Mouse (Mus musculus) heart, postnatal 0 days (tissue): Measurements from ENCODE around the gene Creb3. TPM values are rescaled to one million over a fixed set of nuclear protein-coding genes. Genes with fewer than 3 reads are reported as not detected.

Experiments
- ATAC-seq: fragments of 200-750 bp; cut with Nextera tagmentation; 2 replicates; pipeline ENCODE4 v1.8.0; 2017; ENCODE audit warnings: low read depth, moderate number of reproducible peaks, moderate library complexity; ENCODE audit not compliant: insufficient read depth
- DNase-seq: peaks from one replicate; pipeline ENCODE4 v3.0.0-alpha.2; 2016; ENCODE audit warnings: low spot score
- H3K27ac ChIP-seq: fragments of 300-500 bp; sonication (generic); 2 replicates; pipeline ENCODE4 v1.5.1; 2014; ENCODE audit warnings: low read depth, mild to moderate bottlenecking
- H3K27me3 ChIP-seq: fragments of 300-500 bp; sonication (generic); 2 replicates; pipeline ENCODE4 v1.6.1; 2014; ENCODE audit warnings: low read length, mixed read lengths; ENCODE audit not compliant: control insufficient read depth, insufficient read depth
- H3K36me3 ChIP-seq: fragments of 300-500 bp; sonication (generic); replicated peaks from 2 replicates; pipeline ENCODE4 v1.6.1; 2014; ENCODE audit warnings: low read length, mixed read lengths; ENCODE audit not compliant: control insufficient read depth, insufficient read depth
- H3K4me1 ChIP-seq: fragments of 300-500 bp; sonication (generic); 2 replicates; pipeline ENCODE4 v1.6.1; 2014; ENCODE audit warnings: antibody characterized with exemption; ENCODE audit not compliant: control insufficient read depth, insufficient read depth
- H3K4me2 ChIP-seq: fragments of 300-500 bp; sonication (generic); 2 replicates; pipeline ENCODE4 v1.6.1; 2014; ENCODE audit warnings: low read depth, mild to moderate bottlenecking, low read length, moderate library complexity
- H3K4me3 ChIP-seq: fragments of 300-500 bp; sonication (generic); 2 replicates; pipeline ENCODE4 v1.5.1; 2014; ENCODE audit warnings: low read depth, low read length
- H3K9ac ChIP-seq: fragments of 300-500 bp; sonication (generic); replicated peaks from 2 replicates; pipeline ENCODE4 v1.6.1; 2014; ENCODE audit warnings: low read depth, low read length, mixed read lengths
- H3K9me3 ChIP-seq: fragments of 300-500 bp; sonication (generic); replicated peaks from 2 replicates; pipeline ENCODE4 v1.6.1; 2016; ENCODE audit warnings: low read length; ENCODE audit not compliant: control insufficient read depth
- CTCF ChIP-seq: IDR thresholded peaks from 2 replicates; pipeline ENCODE4 v1.5.1; 2016; ENCODE audit warnings: antibody characterized with exemption, control low read depth, low read depth
- EP300 ChIP-seq: IDR thresholded peaks from 2 replicates; pipeline ENCODE4 v1.6.1; 2016; ENCODE audit warnings: antibody characterized with exemption, low read depth
- WGBS: fragments of 180-500 bp; shearing (Covaris S2); extraction: QIAGEN DNeasy Blood & Tissue Kit; methylation state at CpG from one replicate; pipeline ENCODE4 v1.1.7; 2014; 5-methylcytosine and 5-hydroxymethylcytosine counted together
- polyA plus RNA-seq: library from polyadenylated mRNA; unstranded; fragments of >200 nt; fragmentation: Nextera tagmentation; extraction: Ambion mirVana; gene quantifications from 2 replicates; pipeline ENCODE4 v1.2.1, GENCODE M21; 2015
- total RNA-seq: library from RNA; depleted of rRNA; stranded (reverse); fragments of >200 nt; gene quantifications from 2 replicates; pipeline ENCODE4 v1.2.3, GENCODE M21; 2014; ENCODE audit warnings: low replicate concordance

Creb3 gene
- total and polyA plus RNA-seq, 2 experiments from 2014 or later, result 46.3 to 49.1 TPM

DNA sequence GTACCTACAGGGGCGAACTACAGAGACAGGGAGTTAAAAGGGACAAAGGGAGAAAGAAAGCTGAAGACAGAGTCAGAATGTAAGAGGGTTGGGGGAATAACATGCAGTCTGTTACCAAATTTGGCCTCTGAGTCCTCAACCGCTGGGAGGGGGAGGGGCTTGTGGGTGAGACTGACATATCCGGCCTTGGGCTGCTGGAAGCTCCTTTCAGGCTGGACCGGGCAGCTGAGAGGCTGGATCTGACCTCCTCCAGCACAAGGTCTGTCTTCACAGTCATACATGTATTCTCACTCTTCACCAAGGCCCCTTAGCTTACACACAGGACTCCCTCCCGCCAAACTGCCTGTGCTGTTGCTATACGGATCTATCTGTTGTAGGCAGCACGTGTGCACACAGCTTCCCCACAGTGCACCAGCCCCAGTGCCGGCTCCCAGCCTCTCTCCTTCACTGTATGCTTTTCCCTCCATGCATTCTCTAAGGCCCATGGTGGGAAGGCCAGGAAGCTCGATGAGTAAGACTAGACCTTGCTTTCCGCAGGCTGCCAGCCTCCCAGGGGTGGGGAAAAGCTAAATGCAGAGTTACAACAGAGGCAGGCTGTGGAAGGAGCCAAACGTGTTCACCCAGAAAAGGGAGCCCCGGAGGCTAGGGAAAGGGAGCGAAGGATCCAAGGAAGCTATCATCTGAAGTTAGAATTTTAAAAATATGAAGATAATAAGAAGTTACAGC is 3.3 kb upstream of the Creb3 start:
- Histone ChIP-seq H3K9me3 (no peaks in the 10 kb centered on the region), H3K4me1 (peaks cover 51% of the 10 kb centered on the region), H3K27me3 (no peaks in the 10 kb centered on the region), H3K4me3 (peak overlapping the region; percentile 26), H3K27ac (peak overlapping the region; percentile 99), H3K36me3 (peaks cover 37% of the 10 kb centered on the region), H3K4me2 (peak overlapping the region; percentile 81), H3K9ac (peak overlapping the region; percentile 44)
- peak; percentile 25; the same call in 1 of the 2 replicates for ATAC-seq
- TF ChIP-seq EP300 (no peak), CTCF (no peak)
- WGBS, result 7% methylated on average over 13 of the region's 13 CpGs
- DNase-seq, result peak; percentile 78

DNA sequence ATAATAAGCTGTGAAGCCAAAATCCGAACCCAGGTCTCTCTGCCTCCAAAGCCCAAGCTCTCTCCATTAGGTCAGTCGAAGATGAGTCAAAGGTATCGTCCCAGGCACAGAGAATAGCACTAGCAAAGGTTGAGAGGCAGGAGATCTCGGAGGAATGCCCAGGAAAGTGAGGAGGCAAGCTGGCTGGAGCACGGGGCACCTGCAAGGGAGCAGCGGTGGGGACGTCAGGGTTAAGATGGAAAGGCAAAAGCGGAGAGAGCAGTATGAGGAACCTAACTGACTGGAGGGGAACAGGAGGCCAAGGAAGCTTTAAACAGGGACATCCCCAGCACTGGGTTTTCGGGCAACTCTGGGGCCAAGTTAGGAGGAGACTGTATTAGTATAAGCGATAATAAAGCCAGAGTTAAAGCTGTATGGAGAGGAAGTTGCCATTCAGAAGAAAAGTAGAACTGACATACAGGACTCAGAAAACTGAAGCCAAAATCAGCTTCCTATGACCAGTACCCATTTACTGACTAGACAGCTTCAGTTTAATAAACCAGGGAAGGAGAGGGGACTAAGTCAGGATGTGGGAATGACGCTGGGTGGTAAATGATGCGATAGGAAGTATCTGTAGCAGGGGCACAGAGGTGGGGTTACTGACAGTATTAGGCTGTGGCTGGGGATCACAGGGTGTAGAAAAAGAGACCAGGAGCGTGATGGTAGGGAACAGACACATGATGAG is 2.5 kb upstream of the Creb3 start:
- H3K9ac ChIP-seq, result peak overlapping the region; percentile 44
- ATAC-seq (no peak), DNase-seq (no peak)
- WGBS, result 39% methylated on average over 13 of the region's 13 CpGs
- peaks cover 55% of the 10 kb centered on the region for H3K4me1 ChIP-seq
- H3K27ac ChIP-seq, result peak overlapping the region; percentile 99
- peaks cover 30% of the 10 kb centered on the region for H3K36me3 ChIP-seq
- H3K4me3 ChIP-seq, result peak overlapping the region; percentile 87
- TF ChIP-seq CTCF (no peak), EP300 (no peak)
- H3K4me2 ChIP-seq, result peak overlapping the region; percentile 81
- no peaks in the 10 kb centered on the region for H3K9me3 ChIP-seq
- H3K27me3 ChIP-seq, result no peaks in the 10 kb centered on the region

DNA sequence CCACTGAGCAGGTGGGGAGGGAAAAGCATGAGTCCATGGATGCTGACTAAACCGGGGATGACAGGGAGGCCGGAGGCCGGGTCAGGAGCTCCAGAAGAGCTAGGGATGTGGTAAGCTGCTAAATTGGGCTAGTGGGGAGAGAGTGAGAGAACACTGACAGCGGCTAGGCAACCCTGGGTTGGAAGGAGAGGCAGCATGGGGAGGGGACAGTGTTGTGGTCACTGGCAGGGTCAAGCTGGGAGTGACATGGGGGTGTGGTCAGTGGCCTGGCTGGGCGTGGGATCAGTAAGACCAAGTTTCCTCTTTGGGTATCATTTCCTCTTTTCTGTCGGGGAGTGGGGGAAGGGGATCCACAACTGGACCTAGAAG is 1.9 kb upstream of the Creb3 start:
- TF ChIP-seq CTCF (no peak), EP300 (no peak)
- H3K4me3 ChIP-seq, result peak overlapping the region; percentile 87
- peak overlapping the region; percentile 81 for H3K4me2 ChIP-seq
- peak overlapping the region; percentile 99 for H3K27ac ChIP-seq
- peaks cover 55% of the 10 kb centered on the region for H3K4me1 ChIP-seq
- H3K9ac ChIP-seq, result peak overlapping the region; percentile 44
- H3K27me3 ChIP-seq, result no peaks in the 10 kb centered on the region
- DNase-seq (peak; percentile 65), ATAC-seq (no peak)
- peaks cover 30% of the 10 kb centered on the region for H3K36me3 ChIP-seq
- H3K9me3 ChIP-seq, result no peaks in the 10 kb centered on the region
- WGBS, result 3% methylated on average over 6 of the region's 6 CpGs

DNA sequence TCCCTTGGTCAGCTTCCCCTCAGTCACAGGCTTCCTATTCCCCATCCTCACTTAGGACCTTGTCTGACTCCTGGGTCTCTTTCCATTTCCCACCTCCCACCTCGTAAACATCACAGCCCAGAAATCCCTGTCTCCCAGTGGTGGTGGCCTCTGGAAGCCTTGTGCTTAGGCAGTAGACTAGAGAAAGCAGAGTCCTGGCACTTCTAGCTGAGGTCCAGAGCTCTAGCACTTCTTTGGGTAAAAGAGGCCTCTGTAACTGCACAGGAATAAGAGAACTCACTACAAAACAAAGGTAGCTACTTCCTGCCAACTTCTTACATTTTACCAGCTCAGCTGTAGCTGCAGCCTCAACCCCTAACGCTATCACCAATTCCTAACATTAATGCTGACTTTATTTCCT is 1.2 kb upstream of the Creb3 start:
- Histone ChIP-seq H3K27me3 (no peaks in the 10 kb centered on the region), H3K4me2 (peak overlapping the region; percentile 81), H3K4me3 (peak overlapping the region; percentile 87), H3K36me3 (peaks cover 30% of the 10 kb centered on the region), H3K4me1 (peaks cover 55% of the 10 kb centered on the region), H3K9ac (peak overlapping the region; percentile 93), H3K27ac (peak overlapping the region; percentile 99), H3K9me3 (no peaks in the 10 kb centered on the region)
- ATAC-seq (no peak), DNase-seq (no peak)
- TF ChIP-seq EP300, result no peak
- TF ChIP-seq CTCF, result no peak
- 2% methylated on average over 2 of the region's 2 CpGs for WGBS

DNA sequence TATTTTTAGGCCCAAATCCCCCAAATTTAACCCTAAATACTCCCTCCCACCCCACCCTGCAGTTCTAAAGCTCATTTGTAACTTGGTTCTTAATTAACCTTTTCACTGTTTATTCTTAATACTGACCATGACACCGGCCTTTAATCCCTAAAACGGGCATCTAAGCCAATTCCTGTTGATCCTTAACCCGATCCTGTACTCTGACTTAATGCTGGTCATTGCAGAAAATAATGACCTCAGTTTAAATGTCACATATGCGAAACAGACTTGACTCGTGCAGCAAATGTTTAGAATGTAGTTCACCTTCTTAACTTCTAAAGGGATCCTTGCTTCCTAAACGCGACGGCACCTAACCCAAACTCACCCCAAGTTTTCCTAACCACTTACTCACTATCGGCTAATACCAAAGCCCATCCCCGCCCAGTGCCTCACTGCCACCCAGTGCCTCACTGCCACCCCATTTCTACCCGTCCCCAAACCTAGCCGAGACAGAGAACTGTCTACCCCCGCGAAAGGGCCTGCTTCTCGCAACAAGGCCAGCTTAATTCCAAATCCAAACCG is 616 bp upstream of the Creb3 start:
- WGBS, result 2% methylated on average over 16 of the region's 16 CpGs
- ATAC-seq, result peak; percentile 0; the same call in 1 of the 2 replicates

More for the DNA sequence above, 616 bp upstream of the Creb3 start:
- Histone ChIP-seq H3K9me3 (no peaks in the 10 kb centered on the region), H3K4me1 (peaks cover 55% of the 10 kb centered on the region), H3K27ac (peak overlapping the region; percentile 99), H3K4me2 (peak overlapping the region; percentile 81), H3K9ac (peak overlapping the region; percentile 93), H3K27me3 (no peaks in the 10 kb centered on the region), H3K36me3 (peaks cover 30% of the 10 kb centered on the region), H3K4me3 (peak overlapping the region; percentile 87)
- DNase-seq, result no peak
- TF ChIP-seq CTCF (no peak), EP300 (no peak)
